Mouse (Mus musculus) liver, adult 2 months (tissue): ENCODE data around the gene Zfp580.

ENCODE experiments used
- CTCF ChIP-seq: fragments of 200-500 bp; IDR thresholded peaks from 2 replicates; pipeline ENCODE4 v1.5.1; 2011; ENCODE audit warnings: low read depth, low read length, control low read depth
- POLR2A ChIP-seq: fragments of 200-500 bp; IDR thresholded peaks from 2 replicates; pipeline ENCODE4 v1.6.1; 2011; ENCODE audit warnings: low read length, control low read depth; ENCODE audit not compliant: insufficient read depth; ENCODE audit errors: extremely low read depth

DNA sequence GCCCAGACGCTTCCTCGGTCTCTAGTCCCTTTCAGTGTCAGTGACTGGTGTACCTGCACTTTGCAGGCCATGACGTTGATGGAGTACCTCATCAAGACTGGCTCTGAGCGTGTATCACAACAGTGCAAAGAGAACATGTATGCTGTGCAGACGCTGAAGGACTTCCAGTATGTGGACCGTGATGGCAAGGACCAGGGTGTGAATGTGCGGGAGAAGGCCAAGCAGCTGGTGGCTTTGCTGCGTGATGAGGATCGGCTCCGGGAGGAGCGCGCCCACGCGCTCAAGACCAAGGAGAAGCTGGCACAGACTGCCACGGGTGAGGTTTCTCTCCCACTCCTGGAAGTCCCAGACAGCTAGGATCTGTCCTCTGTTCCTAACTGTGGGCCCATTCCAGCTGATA, 38.5 kb downstream of the Zfp580 start:
- TF ChIP-seq CTCF (no peak), POLR2A (no peak)
